Mouse (Mus musculus): Measurements from ENCODE around the gene Olfr373. TPM values are rescaled to one million over a fixed set of nuclear protein-coding genes. Genes with fewer than 3 reads are reported as not detected.
"Not testable (repeated sequence)": the region's sequence is repeated elsewhere in the genome, so short reads cannot be mapped to it uniquely, and the experiment has no call there.

Olfr373 gene
- polyA plus RNA-seq (2012; ENCODE audit: insufficient read depth, insufficient read length, missing spikeins), result 0.33 TPM in 1 of 2 replicates, not detected in the other

DNA sequence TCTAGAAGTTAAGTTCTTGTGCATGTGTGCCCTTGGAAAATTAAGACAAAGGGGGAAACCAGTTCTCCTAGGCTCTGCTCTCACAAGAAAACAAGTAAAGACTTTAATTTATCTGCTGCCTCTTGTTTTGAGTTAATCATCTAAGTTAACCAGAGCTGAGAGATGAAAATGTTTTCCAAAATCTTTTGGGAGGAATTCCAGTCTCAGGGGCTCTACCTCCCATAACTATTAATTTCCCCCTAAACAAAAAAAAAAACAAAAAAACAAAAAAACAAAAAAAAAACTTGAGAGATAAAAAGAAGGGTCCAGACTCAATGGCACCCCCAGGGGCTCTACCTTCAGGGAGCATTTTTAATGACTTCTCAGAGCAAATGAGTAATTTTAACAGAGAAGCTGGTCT is at the start of gene Olfr373:
Olfr373 (plus strand) TSS at position 301 of the 400 bp plus-strand sequence.
- not testable (repeated sequence) for H3K4me3 ChIP-seq (ENCODE audit: insufficient read depth, low read length); H3K4me1 ChIP-seq (ENCODE audit: control insufficient read depth, insufficient read depth, low read length); H3K27ac ChIP-seq (ENCODE audit: insufficient read depth, low read depth, low read length)

DNA sequence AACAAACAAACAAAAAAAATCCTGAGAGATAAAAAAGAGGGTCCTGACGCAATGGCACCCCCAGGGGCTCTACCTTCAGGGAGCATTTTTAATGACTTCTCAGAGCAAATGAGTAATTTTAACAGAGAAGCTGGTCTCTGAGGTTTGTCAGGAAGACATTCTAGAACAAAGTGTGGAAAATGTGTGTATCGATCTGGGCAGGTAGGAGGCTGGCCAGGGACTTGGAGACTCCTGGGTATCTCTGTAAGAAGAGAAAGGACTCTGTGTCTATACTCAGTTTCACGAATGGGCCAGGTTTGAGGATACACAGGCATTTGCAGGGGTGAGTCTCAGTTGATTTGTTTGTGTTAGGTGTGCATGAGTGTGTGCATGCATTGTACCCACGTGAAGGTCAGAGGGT is 42.1 kb upstream of the Olfr373 start, which contains the start of gene Olfr372:
Olfr372 (plus strand) TSS at position 301 of the 400 bp plus-strand sequence.
- H3K4me3 ChIP-seq (ENCODE audit: insufficient read depth, low read length); H3K27ac ChIP-seq (ENCODE audit: insufficient read depth, low read depth, low read length); H3K4me1 ChIP-seq (ENCODE audit: control insufficient read depth, insufficient read depth, low read length): not testable (repeated sequence)

DNA sequence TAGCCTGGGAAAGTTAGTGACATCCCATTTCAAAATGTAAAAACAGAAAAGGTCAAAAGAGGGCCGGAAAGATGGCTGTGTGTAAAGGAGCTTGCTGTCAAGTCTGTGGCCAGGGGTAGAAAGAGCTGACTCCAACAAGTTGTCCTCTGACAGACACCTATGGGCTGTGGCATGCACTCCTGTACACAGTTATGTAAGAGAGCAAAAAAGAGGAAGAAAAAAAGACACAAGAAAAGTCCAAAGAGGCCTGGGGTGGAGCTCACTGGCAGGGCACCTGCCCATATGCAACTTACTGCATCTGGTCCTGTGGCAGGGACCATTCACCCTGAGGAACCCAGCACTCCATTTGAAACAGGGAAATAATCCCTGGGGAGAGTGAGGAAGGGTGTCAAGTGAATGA is 40.5 kb upstream of the Olfr373 start:
- no peak overlapping the region for H3K4me3 ChIP-seq (ENCODE audit: insufficient read depth, low read length)
- no peak overlapping the region for H3K27ac ChIP-seq (ENCODE audit: insufficient read depth, low read depth, low read length)
- H3K4me1 ChIP-seq (ENCODE audit: control insufficient read depth, insufficient read depth, low read length), result no peaks in the 10 kb centered on the region
- TF ChIP-seq CTCF (IDR thresholded peaks at IDR 0.05; ENCODE audit: low read depth, low read length) (no peak), POLR2A (IDR thresholded peaks at IDR 0.05; ENCODE audit: borderline replicate concordance, low read depth, low read length) (no peak)

DNA sequence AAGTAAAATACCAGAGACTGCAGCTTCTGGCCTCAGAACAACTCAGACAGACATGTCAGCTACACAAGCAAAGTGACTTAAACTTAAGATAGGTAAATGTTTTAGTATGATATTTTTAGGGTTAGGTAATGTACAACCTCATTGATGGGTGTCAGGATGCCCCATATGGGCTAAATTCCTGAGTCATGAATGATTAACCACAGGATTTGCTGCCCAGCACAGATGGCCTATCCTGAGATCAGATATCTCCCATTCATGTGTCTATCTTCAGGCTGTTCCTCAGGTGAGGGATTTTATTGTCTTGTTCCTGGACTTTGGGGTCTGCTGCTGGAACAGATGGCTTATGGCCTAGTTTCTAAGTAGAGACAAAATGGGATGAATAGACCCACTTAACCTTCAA is 28.3 kb upstream of the Olfr373 start:
- not testable (repeated sequence) for H3K4me3 ChIP-seq (ENCODE audit: insufficient read depth, low read length); H3K4me1 ChIP-seq (ENCODE audit: control insufficient read depth, insufficient read depth, low read length); H3K27ac ChIP-seq (ENCODE audit: insufficient read depth, low read depth, low read length)

DNA sequence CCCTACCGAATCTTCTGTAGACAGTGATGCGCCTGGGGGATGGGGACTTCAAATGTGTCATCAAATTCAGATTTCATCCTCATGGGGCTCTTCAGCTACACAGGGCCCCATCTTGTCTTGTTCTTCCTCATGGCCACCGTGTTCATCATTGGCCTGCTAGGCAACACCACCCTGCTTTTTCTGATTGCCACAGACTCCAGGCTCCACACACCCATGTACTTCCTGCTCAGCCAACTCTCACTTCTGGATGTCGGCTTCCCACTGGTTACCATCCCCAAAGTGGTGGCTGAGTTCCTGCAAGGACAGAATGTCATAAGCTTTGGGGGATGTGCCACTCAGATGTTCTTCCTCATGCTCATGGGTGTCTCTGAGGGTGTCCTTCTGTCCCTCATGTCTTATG is 25.3 kb upstream of the Olfr373 start:
- H3K27ac ChIP-seq (ENCODE audit: insufficient read depth, low read depth, low read length); H3K4me3 ChIP-seq (ENCODE audit: insufficient read depth, low read length); H3K4me1 ChIP-seq (ENCODE audit: control insufficient read depth, insufficient read depth, low read length): not testable (repeated sequence)

DNA sequence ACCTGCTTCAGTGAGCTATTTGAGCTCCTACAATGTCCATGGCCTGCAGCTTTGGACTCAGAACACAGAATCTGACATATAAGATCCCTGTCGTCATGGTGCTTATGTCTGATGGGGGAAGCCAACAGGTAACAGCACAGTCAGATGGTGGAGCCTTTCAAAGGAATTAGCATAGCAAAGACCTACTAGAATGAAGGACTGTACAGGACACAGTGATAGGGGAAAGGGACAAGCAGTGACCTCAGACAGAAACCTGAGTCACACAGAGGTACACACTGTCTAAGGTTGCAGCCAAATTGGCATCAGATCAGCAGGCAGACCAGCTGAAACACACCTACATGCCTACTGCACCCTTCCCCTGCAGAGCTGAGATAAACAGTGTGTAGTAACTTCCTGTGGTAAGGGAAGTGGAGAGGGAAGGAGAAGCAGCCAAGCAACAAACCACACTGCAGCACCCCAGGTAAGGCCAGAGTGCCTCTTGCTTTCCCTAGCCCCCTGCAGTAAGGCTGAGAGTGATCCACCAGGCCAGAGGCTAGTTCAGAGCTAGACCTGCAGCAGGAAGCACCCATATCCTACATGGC is 16.1 kb upstream of the Olfr373 start:
- not testable (repeated sequence) for H3K27ac ChIP-seq (ENCODE audit: insufficient read depth, low read depth, low read length); H3K4me3 ChIP-seq (ENCODE audit: insufficient read depth, low read length); H3K4me1 ChIP-seq (ENCODE audit: control insufficient read depth, insufficient read depth, low read length)

DNA sequence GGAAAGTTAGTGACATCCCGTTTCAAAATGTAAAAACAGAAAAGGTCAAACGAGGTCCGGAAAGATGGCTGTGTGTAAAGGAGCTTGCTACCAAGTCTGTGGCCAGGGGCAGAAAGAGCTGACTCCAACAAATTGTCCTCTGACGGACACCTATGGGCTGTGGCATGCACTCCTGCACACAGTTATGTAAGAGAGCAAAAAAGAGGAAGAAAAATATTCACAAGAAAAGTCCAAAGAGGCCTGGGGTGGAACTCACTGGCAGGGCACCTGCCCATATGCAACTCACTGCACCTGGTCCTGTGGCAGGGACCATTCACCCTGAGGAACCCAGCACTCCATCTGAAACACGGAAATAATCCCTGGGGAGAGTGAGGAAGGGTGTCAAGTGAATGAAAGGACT is 1.8 kb downstream of the Olfr373 start:
- no peaks in the 10 kb centered on the region for H3K4me1 ChIP-seq (ENCODE audit: control insufficient read depth, insufficient read depth, low read length)
- H3K4me3 ChIP-seq (ENCODE audit: insufficient read depth, low read length), result no peak overlapping the region
- TF ChIP-seq POLR2A (IDR thresholded peaks at IDR 0.05; ENCODE audit: borderline replicate concordance, low read depth, low read length) (no peak), CTCF (IDR thresholded peaks at IDR 0.05; ENCODE audit: low read depth, low read length) (no peak)
- no peak overlapping the region for H3K27ac ChIP-seq (ENCODE audit: insufficient read depth, low read depth, low read length)

DNA sequence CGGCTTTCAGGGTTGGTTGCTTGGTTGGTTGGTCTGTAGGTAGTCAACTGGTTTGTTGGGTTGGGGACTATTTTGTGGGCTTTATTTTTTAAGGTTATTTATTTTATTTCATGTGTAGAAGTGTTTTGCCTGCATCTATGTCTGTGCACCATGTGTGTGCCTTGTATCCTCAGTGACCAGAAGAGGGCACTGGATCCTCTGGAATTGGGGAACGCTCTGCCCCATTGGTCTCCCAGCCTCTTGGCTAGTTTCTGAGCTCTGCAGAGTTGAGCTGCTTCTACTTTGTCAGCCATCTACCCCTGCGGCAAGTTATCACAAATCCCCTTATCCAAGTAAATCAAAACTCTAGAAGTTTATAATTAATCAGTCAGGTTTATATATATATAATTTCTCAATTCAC is 4.6 kb downstream of the Olfr373 start:
- not testable (repeated sequence) for H3K4me1 ChIP-seq (ENCODE audit: control insufficient read depth, insufficient read depth, low read length); H3K27ac ChIP-seq (ENCODE audit: insufficient read depth, low read depth, low read length); H3K4me3 ChIP-seq (ENCODE audit: insufficient read depth, low read length)

DNA sequence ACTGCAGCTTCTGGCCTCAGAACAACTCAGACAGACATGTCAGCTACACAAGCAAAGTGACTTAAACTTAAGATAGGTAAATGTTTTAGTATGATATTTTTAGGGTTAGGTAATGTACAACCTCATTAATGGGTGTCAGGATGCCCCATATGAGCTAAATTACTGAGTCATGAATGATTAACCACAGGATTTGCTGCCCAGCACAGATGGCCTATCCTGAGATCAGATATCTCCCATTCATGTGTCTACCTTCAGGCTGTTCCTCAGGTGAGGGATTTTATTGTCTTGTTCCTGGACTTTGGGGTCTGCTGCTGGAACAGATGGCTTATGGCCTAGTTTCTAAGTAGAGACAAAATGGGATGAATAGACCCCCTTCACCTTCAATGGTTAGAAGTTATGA is 13.7 kb downstream of the Olfr373 start:
- not testable (repeated sequence) for H3K4me1 ChIP-seq (ENCODE audit: control insufficient read depth, insufficient read depth, low read length); H3K4me3 ChIP-seq (ENCODE audit: insufficient read depth, low read length); H3K27ac ChIP-seq (ENCODE audit: insufficient read depth, low read depth, low read length)

DNA sequence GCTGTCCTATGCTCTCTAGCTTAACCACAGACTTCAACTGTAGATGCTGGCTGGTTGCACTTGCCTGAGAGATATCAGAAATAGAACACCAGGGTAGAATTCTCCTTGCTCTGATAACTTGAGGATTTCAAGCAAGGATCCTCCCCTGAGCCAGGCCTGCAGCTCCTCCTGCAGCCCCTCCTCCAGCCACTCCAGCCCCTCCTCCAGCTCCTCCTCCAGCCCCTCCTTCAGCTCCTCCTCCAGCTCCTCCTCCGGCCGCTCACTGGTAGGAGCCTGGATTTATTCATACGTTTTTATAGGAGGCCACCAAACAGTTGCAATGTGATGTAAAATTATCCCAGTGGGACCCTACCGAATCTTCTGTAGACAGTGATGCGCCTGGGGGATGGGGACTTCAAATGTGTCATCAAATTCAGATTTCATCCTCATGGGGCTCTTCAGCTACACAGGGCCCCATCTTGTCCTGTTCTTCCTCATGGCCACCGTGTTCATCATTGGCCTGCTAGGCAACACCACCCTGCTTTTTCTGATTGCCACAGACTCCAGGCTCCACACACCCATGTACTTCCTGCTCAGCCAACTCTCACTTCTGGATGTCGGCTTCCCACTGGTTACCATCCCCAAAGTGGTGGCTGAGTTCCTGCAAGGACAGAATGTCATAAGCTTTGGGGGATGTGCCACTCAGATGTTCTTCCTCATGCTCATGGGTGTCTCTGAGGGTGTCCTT is 16.6 kb downstream of the Olfr373 start:
- not testable (repeated sequence) for H3K27ac ChIP-seq (ENCODE audit: insufficient read depth, low read depth, low read length); H3K4me1 ChIP-seq (ENCODE audit: control insufficient read depth, insufficient read depth, low read length); H3K4me3 ChIP-seq (ENCODE audit: insufficient read depth, low read length)

DNA sequence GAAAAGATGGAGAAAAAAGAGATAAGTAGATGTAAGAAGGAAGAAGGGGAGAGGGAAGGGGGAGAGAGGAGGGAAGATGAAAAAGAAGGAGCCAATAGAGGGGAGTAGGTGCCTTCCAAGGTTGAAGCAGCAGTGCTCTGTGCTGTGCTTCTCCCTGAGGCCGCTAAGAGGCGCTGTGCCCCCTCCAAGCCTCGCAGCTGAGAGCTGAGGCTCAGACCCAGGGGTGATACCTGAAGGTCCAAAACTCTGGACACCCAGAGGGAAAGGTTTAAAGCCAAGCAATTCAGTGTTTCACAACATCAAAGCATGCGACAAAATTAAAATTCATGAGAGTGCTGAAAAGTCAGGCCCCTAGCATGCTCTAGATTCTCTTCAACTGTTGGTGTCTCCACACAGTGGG is 22.2 kb downstream of the Olfr373 start:
- Histone ChIP-seq H3K4me3 (ENCODE audit: insufficient read depth, low read length) (no peak overlapping the region), H3K27ac (ENCODE audit: insufficient read depth, low read depth, low read length) (no peak overlapping the region), H3K4me1 (ENCODE audit: control insufficient read depth, insufficient read depth, low read length) (no peaks in the 10 kb centered on the region)
- TF ChIP-seq CTCF (IDR thresholded peaks at IDR 0.05; ENCODE audit: low read depth, low read length), result peak; percentile 60
- no peak for TF ChIP-seq POLR2A (IDR thresholded peaks at IDR 0.05; ENCODE audit: borderline replicate concordance, low read depth, low read length)

All from bone marrow macrophage, adult 2 months (primary cell).